Mouse (Mus musculus): ENCODE data around the gene Spo11. TPM values are rescaled to one million over a fixed set of nuclear protein-coding genes. Genes with fewer than 3 reads are reported as not detected.

The Spo11 gene
- total RNA-seq, 1 experiment: 0.13 TPM

- Histone ChIP-seq H3K9ac (ENCODE audit: insufficient read depth, low read depth, low read length, poor library complexity, severe bottlenecking) (no peak overlapping the region), H3K4me3 (ENCODE audit: insufficient read depth in 1 of 2, low read depth in 1 of 2, low read length in 2 of 2, poor library complexity in 1 of 2, severe bottlenecking in 1 of 2) (no peak overlapping the region), H3K27ac (ENCODE audit: insufficient read depth, low read depth, low read length, poor library complexity, severe bottlenecking) (no peak overlapping the region), H3K4me1 (ENCODE audit: control insufficient read depth in 2 of 2, insufficient read depth in 2 of 2, low read length in 2 of 2, poor library complexity in 1 of 2) (peaks cover 0 to 10% of the 10 kb centered on the region in 2 experiments; a peak in 2 of 4 replicates), H3K36me3 (ENCODE audit: control insufficient read depth, insufficient read depth, low read length, poor library complexity, severe bottlenecking) (peaks cover 87% of the 10 kb centered on the region), H3K9me3 (ENCODE audit: control insufficient read depth, insufficient read depth, low read depth, low read length) (no peaks in the 10 kb centered on the region)
- in situ Hi-C loops (cut with MboI; ENCODE audit: low sequenced_read_pairs in 2 of 2, unreplicated experiment in 2 of 2): no loop called here
- no peak for TF ChIP-seq HCFC1 (IDR thresholded peaks at IDR 0.05; ENCODE audit: borderline replicate concordance, insufficient read depth, low read length)
- no peak for TF ChIP-seq ZC3H11A (IDR thresholded peaks at IDR 0.05; ENCODE audit: borderline replicate concordance, low read depth, low read length)
- no peak for TF ChIP-seq CHD2 (IDR thresholded peaks at IDR 0.05; ENCODE audit: low read depth, low read length)
- TF ChIP-seq MAFK (IDR thresholded peaks at IDR 0.05; ENCODE audit: insufficient read depth, low read depth, low read length): no peak
- TF ChIP-seq ZNF384 (IDR thresholded peaks at IDR 0.05; ENCODE audit: low read depth, low read length): no peak
- DNase-seq (ENCODE audit: low read depth, low spot score): no peak
Observed at GRCm38 (mm10) chr2:173030591-173031338, 53.3 kb downstream of the Spo11 start.

GRCm38 (mm10) chr2:173033531-173033930 is 56.0 kb downstream of the Spo11 start:
- in situ Hi-C loops (cut with MboI; ENCODE audit: low sequenced_read_pairs in 2 of 2, unreplicated experiment in 2 of 2): no loop called here
- no peak overlapping the region for H3K9ac ChIP-seq (ENCODE audit: insufficient read depth, low read depth, low read length, poor library complexity, severe bottlenecking)
- H3K4me3 ChIP-seq (ENCODE audit: insufficient read depth in 1 of 2, low read depth in 1 of 2, low read length in 2 of 2, poor library complexity in 1 of 2, severe bottlenecking in 1 of 2): no peak overlapping the region
- no peak for DNase-seq (ENCODE audit: low read depth, low spot score)
- H3K4me1 ChIP-seq (ENCODE audit: control insufficient read depth in 2 of 2, insufficient read depth in 2 of 2, low read length in 2 of 2, poor library complexity in 1 of 2): peaks cover 0 to 2% of the 10 kb centered on the region in 2 experiments; a peak in 1 of 4 replicates
- no peaks in the 10 kb centered on the region for H3K9me3 ChIP-seq (ENCODE audit: control insufficient read depth, insufficient read depth, low read depth, low read length)
- TF ChIP-seq CHD2 (IDR thresholded peaks at IDR 0.05; ENCODE audit: low read depth, low read length) (no peak), ZC3H11A (IDR thresholded peaks at IDR 0.05; ENCODE audit: borderline replicate concordance, low read depth, low read length) (no peak), ZNF384 (IDR thresholded peaks at IDR 0.05; ENCODE audit: low read depth, low read length) (no peak), MAFK (IDR thresholded peaks at IDR 0.05; ENCODE audit: insufficient read depth, low read depth, low read length) (no peak), HCFC1 (IDR thresholded peaks at IDR 0.05; ENCODE audit: borderline replicate concordance, insufficient read depth, low read length) (no peak)
- no peak overlapping the region for H3K27ac ChIP-seq (ENCODE audit: insufficient read depth, low read depth, low read length, poor library complexity, severe bottlenecking)
- peaks cover 61% of the 10 kb centered on the region for H3K36me3 ChIP-seq (ENCODE audit: control insufficient read depth, insufficient read depth, low read length, poor library complexity, severe bottlenecking)

GRCm38 (mm10) chr2:173034998-173035397 is 57.5 kb downstream of the Spo11 start:
- TF ChIP-seq ZC3H11A (IDR thresholded peaks at IDR 0.05; ENCODE audit: borderline replicate concordance, low read depth, low read length) (no peak), ZNF384 (IDR thresholded peaks at IDR 0.05; ENCODE audit: low read depth, low read length) (no peak), MAFK (IDR thresholded peaks at IDR 0.05; ENCODE audit: insufficient read depth, low read depth, low read length) (no peak), HCFC1 (IDR thresholded peaks at IDR 0.05; ENCODE audit: borderline replicate concordance, insufficient read depth, low read length) (no peak)
- H3K36me3 ChIP-seq (ENCODE audit: control insufficient read depth, insufficient read depth, low read length, poor library complexity, severe bottlenecking): peaks cover 52% of the 10 kb centered on the region

GRCm38 (mm10) chr2:173035653-173036052 is 58.2 kb downstream of the Spo11 start:
- in situ Hi-C loops (cut with MboI; ENCODE audit: low sequenced_read_pairs in 2 of 2, unreplicated experiment in 2 of 2): no loop called here

More at GRCm38 (mm10) chr2:173034998-173035397, 57.5 kb downstream of the Spo11 start:
- Histone ChIP-seq H3K4me3 (ENCODE audit: insufficient read depth in 1 of 2, low read depth in 1 of 2, low read length in 2 of 2, poor library complexity in 1 of 2, severe bottlenecking in 1 of 2) (no peak overlapping the region), H3K4me1 (ENCODE audit: control insufficient read depth in 2 of 2, insufficient read depth in 2 of 2, low read length in 2 of 2, poor library complexity in 1 of 2) (peaks cover 0 to 2% of the 10 kb centered on the region in 2 experiments; a peak in 1 of 4 replicates), H3K9ac (ENCODE audit: insufficient read depth, low read depth, low read length, poor library complexity, severe bottlenecking) (no peak overlapping the region), H3K9me3 (ENCODE audit: control insufficient read depth, insufficient read depth, low read depth, low read length) (no peaks in the 10 kb centered on the region), H3K27ac (ENCODE audit: insufficient read depth, low read depth, low read length, poor library complexity, severe bottlenecking) (no peak overlapping the region)
- in situ Hi-C loops (cut with MboI; ENCODE audit: low sequenced_read_pairs in 2 of 2, unreplicated experiment in 2 of 2): no loop called here
- DNase-seq (ENCODE audit: low read depth, low spot score): no peak

More at GRCm38 (mm10) chr2:173035653-173036052, 58.2 kb downstream of the Spo11 start:
- no peaks in the 10 kb centered on the region for H3K9me3 ChIP-seq (ENCODE audit: control insufficient read depth, insufficient read depth, low read depth, low read length)
- no peak overlapping the region for H3K9ac ChIP-seq (ENCODE audit: insufficient read depth, low read depth, low read length, poor library complexity, severe bottlenecking)
- H3K36me3 ChIP-seq (ENCODE audit: control insufficient read depth, insufficient read depth, low read length, poor library complexity, severe bottlenecking): peaks cover 46% of the 10 kb centered on the region
- no peak overlapping the region for H3K4me3 ChIP-seq (ENCODE audit: insufficient read depth in 1 of 2, low read depth in 1 of 2, low read length in 2 of 2, poor library complexity in 1 of 2, severe bottlenecking in 1 of 2)
- no peaks in the 10 kb centered on the region for H3K4me1 ChIP-seq (ENCODE audit: control insufficient read depth in 2 of 2, insufficient read depth in 2 of 2, low read length in 2 of 2, poor library complexity in 1 of 2)
- TF ChIP-seq ZNF384 (IDR thresholded peaks at IDR 0.05; ENCODE audit: low read depth, low read length) (no peak), MAFK (IDR thresholded peaks at IDR 0.05; ENCODE audit: insufficient read depth, low read depth, low read length) (no peak), ZC3H11A (IDR thresholded peaks at IDR 0.05; ENCODE audit: borderline replicate concordance, low read depth, low read length) (no peak), CHD2 (IDR thresholded peaks at IDR 0.05; ENCODE audit: low read depth, low read length) (no peak), HCFC1 (IDR thresholded peaks at IDR 0.05; ENCODE audit: borderline replicate concordance, insufficient read depth, low read length) (no peak)
- no peak for DNase-seq (ENCODE audit: low read depth, low spot score)
- H3K27ac ChIP-seq (ENCODE audit: insufficient read depth, low read depth, low read length, poor library complexity, severe bottlenecking): no peak overlapping the region
